Mouse (Mus musculus) heart, embryonic 10.5 days (tissue): Measurements from ENCODE around the gene Gdi2. TPM values are rescaled to one million over a fixed set of nuclear protein-coding genes. Genes with fewer than 3 reads are reported as not detected.

ENCODE experiments used
- DNase-seq: peaks from one replicate; pipeline ENCODE4 v3.0.0-alpha.2; 2017; ENCODE audit warnings: low spot score
- H3K27ac ChIP-seq: fragments of 300-500 bp; sonication (generic); 2 replicates; pipeline ENCODE4 v1.5.1; 2016; ENCODE audit warnings: mild to moderate bottlenecking
- H3K27me3 ChIP-seq: fragments of 300-500 bp; sonication (generic); 2 replicates; pipeline ENCODE4 v1.6.1; 2016; ENCODE audit warnings: mild to moderate bottlenecking; ENCODE audit not compliant: poor library complexity, insufficient read depth, severe bottlenecking
- H3K36me3 ChIP-seq: fragments of 300-500 bp; sonication (generic); 2 replicates; pipeline ENCODE4 v1.6.1; 2016; ENCODE audit warnings: mild to moderate bottlenecking, moderate library complexity
- H3K4me1 ChIP-seq: fragments of 300-500 bp; sonication (generic); 2 replicates; pipeline ENCODE4 v1.6.1; 2016; ENCODE audit warnings: mild to moderate bottlenecking
- H3K4me3 ChIP-seq: fragments of 300-500 bp; sonication (generic); 2 replicates; pipeline ENCODE4 v1.5.1; 2016; ENCODE audit warnings: mild to moderate bottlenecking, moderate library complexity
- H3K9me3 ChIP-seq: fragments of 300-500 bp; sonication (generic); 2 replicates; pipeline ENCODE4 v1.6.1; 2016; ENCODE audit warnings: mild to moderate bottlenecking, moderate library complexity
- WGBS: fragments of 180-500 bp; shearing (Covaris S2); methylation state at CpG from one replicate; pipeline ENCODE4 v1.1.7; 2016; 5-methylcytosine and 5-hydroxymethylcytosine counted together
- polyA plus RNA-seq: library from polyadenylated mRNA; unstranded; fragments of >200 nt; fragmentation: Nextera tagmentation; extraction: Ambion mirVana; gene quantifications from 2 replicates; pipeline ENCODE4 v1.2.1, GENCODE M21; 2016

Gdi2 gene
- polyA plus RNA-seq, 1 experiment from 2014 or later, result 362 TPM

- WGBS, result 92% methylated on average over 1 of the region's 1 CpGs
- H3K4me3 ChIP-seq, result no peak overlapping the region
- no peak for DNase-seq
- peaks cover 77% of the 10 kb centered on the region for H3K36me3 ChIP-seq
- no peaks in the 10 kb centered on the region for H3K27me3 ChIP-seq
- H3K4me1 ChIP-seq, result no peaks in the 10 kb centered on the region
- H3K27ac ChIP-seq, result no peak overlapping the region
- H3K9me3 ChIP-seq, result no peaks in the 10 kb centered on the region
Measured at GRCm38 (mm10) chr13:3594311-3594710, 56.4 kb downstream of the Gdi2 start.

DNA sequence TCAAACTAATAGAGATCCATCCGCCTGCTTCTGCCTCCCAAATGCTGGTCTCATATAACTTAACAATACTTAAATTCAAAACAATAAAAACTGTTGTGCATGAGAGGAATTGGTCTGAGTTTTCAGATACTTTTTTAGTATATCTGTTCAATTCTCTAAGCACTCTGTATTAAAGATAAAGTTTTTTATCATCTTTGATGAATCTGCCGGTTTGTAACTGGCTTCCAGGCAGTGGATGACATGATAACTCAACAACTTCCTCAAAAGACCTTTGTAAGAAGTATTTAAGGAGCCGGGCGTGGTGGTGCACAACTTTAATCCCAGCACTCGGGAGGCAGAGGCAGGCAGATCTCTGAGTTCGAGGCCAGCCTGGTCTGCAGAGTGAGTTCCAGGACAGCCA is 58.4 kb downstream of the Gdi2 start:
- Histone ChIP-seq H3K36me3 (peaks cover 67% of the 10 kb centered on the region), H3K4me3 (no peak overlapping the region), H3K4me1 (no peaks in the 10 kb centered on the region), H3K27ac (no peak overlapping the region), H3K27me3 (no peaks in the 10 kb centered on the region), H3K9me3 (no peaks in the 10 kb centered on the region)
- 93% methylated on average over 6 of the region's 6 CpGs for WGBS
- no peak for DNase-seq

- no peaks in the 10 kb centered on the region for H3K4me1 ChIP-seq
- DNase-seq, result no peak
- peak overlapping the region; percentile 99 for H3K4me3 ChIP-seq
- H3K36me3 ChIP-seq, result no peaks in the 10 kb centered on the region
- no peaks in the 10 kb centered on the region for H3K27me3 ChIP-seq
- peak overlapping the region; percentile 96; the same call in 1 of the 2 replicates for H3K27ac ChIP-seq
- 19% methylated on average over 8 of the region's 8 CpGs for WGBS
- H3K9me3 ChIP-seq, result no peaks in the 10 kb centered on the region
Measured at GRCm38 (mm10) chr13:3609780-3610117, 71.9 kb downstream of the Gdi2 start.

- 1% methylated on average over 50 of the region's 50 CpGs for WGBS
Measured at GRCm38 (mm10) chr13:3610118-3610794, 72.4 kb downstream of the Gdi2 start.

GRCm38 (mm10) chr13:3610795-3611438 is 73.1 kb downstream of the Gdi2 start, which contains the start of gene Fam208b:
TSS of gene Fam208b (minus strand) at chr13:3611108.
- Histone ChIP-seq H3K27me3 (no peaks in the 10 kb centered on the region), H3K4me3 (peak within 1 kb of the TSS; percentile 99), H3K9me3 (no peaks in the 10 kb centered on the region), H3K27ac (peak within 1 kb of the TSS; percentile 96), H3K4me1 (no peaks in the 10 kb centered on the region), H3K36me3 (no peaks in the 10 kb centered on the region)
- under 1% methylated on average over 58 of the region's 58 CpGs for WGBS
- peak; percentile 99 for DNase-seq

More at GRCm38 (mm10) chr13:3610118-3610794, 72.4 kb downstream of the Gdi2 start:
- H3K4me3 ChIP-seq, result peak overlapping the region; percentile 99
- H3K27me3 ChIP-seq, result no peaks in the 10 kb centered on the region
- peak; percentile 82 for DNase-seq
- no peaks in the 10 kb centered on the region for H3K4me1 ChIP-seq
- H3K9me3 ChIP-seq, result no peaks in the 10 kb centered on the region
- no peaks in the 10 kb centered on the region for H3K36me3 ChIP-seq
- peak overlapping the region; percentile 96 for H3K27ac ChIP-seq

Other genes with a start within 250 kb of the Gdi2 start
- 13.5 and 15.9 TPM in 2 replicates for gene Fam208b, start 73.0 kb downstream of the Gdi2 start, polyA plus RNA-seq
- 6.8 and 9.4 TPM in 2 replicates for gene Asb13, start 96.0 kb downstream of the Gdi2 start, polyA plus RNA-seq